Mouse (Mus musculus) E14TG2a.4 (cell line): ENCODE measurements at regions not wholly inside any gene's neighbourhood (a gene's known extent, or its start where the extent isn't known, plus 50 kb on each side); places are given as distances from the start of the nearest gene placed in this dataset.

ENCODE experiments used
- CTCF ChIP-seq: conservative IDR thresholded peaks from 2 replicates; pipeline ENCODE4 v1.5.1; 2014; ENCODE audit warnings: low read length
- NANOG ChIP-seq: IDR thresholded peaks from 2 replicates; pipeline ENCODE4 v1.6.1; 2014; ENCODE audit warnings: borderline replicate concordance, low read length, mixed read lengths
- POU5F1 ChIP-seq: IDR thresholded peaks from 2 replicates; pipeline ENCODE4 v1.6.1; 2014; ENCODE audit warnings: low read length, borderline replicate concordance

- TF ChIP-seq CTCF = no peak
- TF ChIP-seq POU5F1 = no peak
- no peak for TF ChIP-seq NANOG
Observed at GRCm38 (mm10) chr9:52539086-52539485, 140.5 kb downstream of the AI593442 start.
